Mouse (Mus musculus): ENCODE measurements around the gene E130114P18Rik.

The E130114P18Rik gene

DNA sequence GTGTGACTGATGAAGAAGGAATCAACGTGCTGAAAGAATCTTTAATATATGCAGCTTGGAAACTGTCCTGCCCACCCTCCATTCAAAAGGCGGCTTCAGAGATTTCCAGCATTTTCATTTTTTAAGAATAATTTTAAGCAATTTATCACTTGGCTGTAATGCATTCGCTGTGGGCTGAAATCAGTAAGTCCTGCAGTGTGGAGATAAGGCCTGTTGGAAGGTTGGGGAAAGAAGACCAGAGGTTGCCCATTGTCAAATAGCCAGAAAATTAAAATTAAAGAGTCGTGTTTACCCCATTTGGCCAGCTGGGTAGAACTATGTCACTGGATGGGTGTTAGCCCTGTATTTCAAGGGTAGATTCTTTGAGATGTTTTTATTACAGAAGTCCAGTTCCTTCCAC, 168.5 kb downstream of the E130114P18Rik start:
- no peak for DNase-seq (ENCODE audit: low read depth, low spot score)

DNA sequence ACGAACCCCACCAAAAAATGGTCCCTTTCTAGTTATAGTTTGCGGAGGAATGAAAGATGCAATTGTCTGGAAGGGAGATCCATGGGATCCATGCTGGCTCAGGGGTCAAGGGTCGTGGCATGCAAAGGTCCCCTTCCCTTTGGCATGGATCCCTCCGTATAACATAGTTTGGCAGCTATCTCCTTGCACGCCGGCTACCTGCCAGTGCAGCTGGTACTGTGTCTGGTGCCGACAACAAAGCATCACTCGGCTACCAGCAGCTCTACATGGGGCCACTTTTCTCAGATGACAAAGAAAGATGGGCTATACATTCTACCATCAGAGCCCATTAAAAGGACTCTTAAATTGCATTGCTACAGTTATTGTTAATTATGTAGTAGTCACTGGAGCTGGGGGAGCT, 169.2 kb downstream of the E130114P18Rik start:
- DNase-seq (ENCODE audit: low read depth, low spot score) = no peak

DNA sequence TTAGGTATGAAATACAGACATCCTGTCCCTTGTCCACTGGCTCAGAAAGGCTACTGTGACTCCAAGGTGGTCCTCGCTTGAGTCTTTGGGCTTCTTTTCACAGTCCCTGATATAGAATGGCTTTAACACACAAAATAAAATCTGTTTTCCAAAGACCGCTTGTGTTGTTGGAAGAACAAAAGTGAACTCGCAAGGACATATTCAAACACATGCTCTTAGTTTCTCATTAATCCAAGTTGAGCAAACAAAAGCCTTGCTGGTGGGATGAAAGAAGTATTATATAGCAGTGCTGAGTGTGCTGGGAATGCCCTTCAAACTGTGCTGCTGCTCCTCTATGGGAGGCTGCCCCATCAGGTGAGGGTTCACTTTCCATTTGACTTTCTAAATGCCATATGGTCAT, 169.7 kb downstream of the E130114P18Rik start:
- no peak for DNase-seq (ENCODE audit: low read depth, low spot score)

DNA sequence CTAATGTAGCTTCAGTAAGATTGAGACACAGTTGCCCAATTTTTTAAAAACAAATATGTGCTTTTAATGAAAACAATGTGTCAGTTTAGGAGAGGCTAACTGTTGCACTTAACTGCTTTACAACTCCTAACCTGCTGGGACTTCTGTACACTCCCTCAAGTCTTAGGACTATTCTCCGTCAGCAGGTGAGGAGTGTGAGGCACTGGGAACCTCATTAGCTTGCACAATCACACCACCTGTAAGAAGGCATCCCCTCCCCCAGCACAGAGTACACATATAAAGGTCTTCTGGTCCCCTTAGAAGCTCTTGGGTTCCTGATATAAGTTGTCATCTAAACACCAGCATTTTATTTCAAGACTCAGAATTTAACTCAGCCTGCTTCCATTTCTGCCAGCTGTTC, 170.7 kb downstream of the E130114P18Rik start:
- no peak for DNase-seq (ENCODE audit: low read depth, low spot score)

DNA sequence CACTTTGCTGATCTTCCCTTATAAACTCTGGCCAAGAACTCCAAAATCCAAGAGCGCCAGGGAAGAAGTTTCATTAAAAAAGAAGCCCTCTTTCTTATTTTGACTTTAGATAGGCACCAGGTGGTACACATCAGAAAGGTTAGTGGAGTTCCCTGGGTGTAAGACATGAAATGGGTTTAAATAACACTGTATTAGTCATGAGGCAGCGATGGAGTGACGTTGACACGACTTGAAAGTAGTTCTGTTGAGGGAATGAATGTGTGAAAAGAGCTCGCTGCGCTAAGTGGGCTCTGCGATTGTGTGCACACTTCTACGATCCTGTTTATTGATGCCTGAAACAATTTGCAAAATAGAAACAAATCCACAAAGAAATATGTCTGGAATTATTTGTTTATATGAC, 171.4 kb downstream of the E130114P18Rik start:
- DNase-seq (ENCODE audit: low read depth, low spot score) = no peak

DNA sequence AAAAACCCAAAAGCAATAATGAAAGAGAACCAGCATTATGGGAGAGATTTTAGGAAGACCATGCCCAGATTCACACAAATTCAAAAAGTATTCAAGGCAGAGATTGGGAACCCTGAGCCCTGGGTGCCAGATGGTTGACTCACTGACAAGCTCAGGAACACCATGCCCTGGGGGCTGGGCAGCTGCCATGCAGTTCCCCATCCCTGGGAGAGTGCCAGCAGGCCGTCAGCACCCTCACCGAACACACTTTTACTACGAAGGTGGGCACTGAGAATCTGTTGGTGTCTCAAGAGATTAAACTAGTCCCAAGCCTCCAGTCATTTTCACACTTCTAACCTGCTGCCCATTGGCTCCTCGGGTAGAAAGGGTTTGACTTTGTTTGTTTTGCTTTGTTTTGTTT, 175.3 kb downstream of the E130114P18Rik start:
- no peak for DNase-seq (ENCODE audit: low read depth, low spot score)

DNA sequence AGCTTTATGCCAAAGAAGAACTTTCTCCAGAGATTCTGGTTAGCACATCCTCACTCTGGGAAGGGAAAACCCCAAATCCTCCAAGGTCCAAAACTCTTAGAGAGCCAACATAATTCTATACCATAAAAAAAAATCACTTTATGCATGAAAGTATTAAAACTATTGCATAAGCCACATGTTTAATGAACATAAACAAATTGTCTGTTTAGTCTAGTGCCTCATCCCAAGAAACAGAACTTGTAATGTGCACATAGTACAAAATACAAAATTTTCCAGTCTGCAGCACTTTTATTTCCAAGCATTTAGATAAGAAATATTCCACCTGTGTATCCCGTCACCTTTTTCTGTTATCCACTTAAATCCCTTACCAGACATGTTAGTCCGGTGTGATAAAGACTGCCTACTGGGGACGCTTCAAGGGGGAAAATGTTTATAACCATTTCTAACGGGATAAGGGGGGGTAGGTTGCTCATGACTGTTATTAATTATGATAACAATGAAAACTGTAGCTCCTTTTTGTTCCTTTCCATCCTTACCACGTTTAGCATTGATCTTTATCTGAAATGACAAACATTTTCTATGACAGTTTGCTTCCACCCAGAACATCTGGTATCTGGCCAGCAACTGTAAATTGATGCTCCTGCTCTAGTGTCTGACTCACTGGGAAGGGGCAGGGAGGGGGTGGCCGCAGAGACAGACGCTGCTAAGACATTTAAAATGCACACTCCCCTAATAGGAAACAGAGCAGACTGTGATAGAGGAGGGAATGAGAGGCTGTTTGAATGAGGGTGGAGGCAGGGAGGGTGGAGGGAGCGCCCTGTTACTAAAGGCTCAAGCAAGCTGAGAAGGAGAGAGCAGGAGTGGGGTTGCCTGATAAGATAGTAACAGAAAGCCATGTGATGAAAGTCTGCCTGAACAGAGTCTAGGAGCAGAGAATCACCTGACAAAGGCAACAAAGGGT, 176.7 kb downstream of the E130114P18Rik start:
- DNase-seq (ENCODE audit: low read depth, low spot score) = no peak

DNA sequence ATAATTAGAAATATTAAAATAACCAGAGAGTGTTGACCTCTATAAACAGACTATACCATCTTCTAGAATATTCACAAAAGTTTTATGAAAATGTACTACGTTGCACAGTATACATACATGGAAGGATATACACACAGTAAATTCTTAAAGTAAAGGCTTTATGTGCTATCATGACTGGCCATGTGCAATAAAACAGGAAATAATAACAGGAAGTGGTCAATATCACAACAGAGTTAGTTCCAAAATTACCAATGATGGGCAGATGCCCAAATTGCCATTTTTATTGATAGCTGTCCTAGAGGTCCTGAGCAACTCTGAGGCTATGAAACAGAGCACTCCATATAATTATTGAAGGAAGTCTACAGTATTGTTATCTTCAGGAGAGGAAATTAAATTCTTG, 180.4 kb downstream of the E130114P18Rik start:
- no peak for DNase-seq (ENCODE audit: low read depth, low spot score)

DNA sequence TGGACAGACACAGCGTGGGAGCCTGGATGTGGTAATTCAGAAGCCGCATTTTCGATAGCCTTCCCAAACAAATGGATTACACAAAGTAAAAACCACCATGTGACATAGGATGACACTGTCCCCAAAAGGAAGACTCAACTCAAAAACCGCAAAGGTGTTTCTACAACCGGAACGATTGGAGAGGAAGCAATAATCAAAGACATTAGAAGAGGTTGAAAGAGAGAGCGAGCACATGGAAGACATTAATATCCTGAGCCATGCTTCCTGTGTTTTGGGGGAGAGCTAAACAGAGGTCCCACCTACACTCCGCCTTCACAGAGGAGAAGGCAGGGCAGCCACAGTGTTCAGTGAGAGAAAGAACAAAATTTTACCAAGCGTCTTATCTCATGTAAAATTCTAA, 181.5 kb downstream of the E130114P18Rik start:
- no peak for DNase-seq (ENCODE audit: low read depth, low spot score)

DNA sequence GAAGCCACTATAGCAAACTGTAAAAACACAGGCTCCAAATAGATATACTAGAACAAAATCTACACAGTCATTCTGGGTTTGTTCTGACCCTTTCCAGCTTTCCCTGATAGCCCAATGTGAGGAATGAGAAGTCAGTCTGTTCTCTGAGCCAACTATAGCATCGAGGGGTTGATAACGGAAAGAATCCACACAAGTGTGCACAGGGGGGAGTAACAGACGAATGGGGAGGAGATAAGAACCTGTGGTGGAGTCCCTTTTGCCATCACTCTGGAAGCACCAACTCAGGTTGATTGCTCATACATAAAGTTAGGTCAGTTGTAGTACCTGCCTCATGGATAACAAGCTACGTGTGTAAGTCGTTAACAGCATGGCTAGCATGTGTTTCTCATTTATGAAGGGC, 184.0 kb downstream of the E130114P18Rik start:
- DNase-seq (ENCODE audit: low read depth, low spot score) = no peak

DNA sequence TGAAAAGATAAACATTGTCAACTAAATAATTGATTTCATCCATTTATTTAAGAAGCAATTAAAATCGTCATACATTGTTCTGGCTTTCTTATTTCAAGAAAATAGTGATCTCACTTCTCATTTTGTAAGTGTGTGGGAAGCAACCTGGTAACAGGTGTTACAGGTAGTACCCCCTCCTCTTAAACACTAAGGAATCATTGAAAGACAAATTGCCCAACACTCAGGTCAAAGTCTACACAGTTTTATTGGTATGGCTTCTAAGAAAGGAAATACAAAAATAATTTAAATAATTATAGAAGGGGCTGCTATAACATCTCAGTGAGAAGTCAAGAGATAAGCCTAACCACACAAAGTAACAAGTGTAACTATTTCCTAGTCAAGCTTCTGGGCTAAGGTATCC, 188.1 kb downstream of the E130114P18Rik start:
- DNase-seq (ENCODE audit: low read depth, low spot score) = no peak

DNA sequence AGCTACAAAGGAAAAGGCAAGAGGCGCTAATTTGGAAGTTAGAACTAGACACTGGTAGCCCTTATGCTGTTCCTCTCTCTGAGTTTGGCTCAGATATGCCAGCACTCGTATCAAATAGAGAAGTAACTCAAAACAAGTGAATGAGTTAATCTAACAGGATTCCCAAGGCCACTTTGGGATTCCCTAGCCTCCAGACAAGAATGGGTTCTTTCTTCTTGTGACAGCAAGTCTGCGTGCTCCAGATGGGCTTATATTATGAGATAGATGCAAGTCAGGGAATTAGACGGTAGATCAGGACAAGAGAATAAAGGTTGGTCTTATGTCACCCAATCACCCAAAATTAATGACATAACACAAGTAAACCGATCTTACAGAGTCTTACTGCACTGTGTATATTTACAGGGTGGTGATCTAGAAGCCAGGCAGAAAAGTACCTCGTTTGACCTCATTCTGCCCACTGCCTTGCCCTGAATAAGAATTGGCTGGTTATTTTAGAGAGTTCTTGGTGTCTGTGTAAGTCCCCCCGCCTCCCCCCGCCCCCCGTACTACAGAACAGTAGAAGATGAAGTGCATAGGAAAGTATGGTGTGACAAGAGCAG, 190.4 kb downstream of the E130114P18Rik start:
- no peak for DNase-seq (ENCODE audit: low read depth, low spot score)

DNA sequence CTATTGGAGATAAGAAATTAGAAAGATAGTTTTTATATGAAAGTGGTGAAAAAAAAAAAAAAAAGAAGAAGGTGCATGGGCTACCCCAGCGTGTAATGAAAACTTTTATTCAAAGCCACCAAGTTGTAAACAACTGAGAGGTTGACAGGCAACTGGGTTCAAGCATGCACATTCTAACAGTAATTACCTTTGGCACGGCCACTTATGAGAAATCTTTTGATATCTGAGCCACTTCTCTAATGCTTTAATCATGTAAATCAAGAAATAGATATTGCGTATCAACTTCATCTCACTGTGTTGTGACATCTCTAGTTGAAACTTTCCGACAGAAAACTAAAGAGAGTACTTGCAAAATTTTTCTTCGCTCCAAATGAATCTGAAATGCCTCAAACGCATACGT, 192.7 kb downstream of the E130114P18Rik start:
- no peak for DNase-seq (ENCODE audit: low read depth, low spot score)

DNA sequence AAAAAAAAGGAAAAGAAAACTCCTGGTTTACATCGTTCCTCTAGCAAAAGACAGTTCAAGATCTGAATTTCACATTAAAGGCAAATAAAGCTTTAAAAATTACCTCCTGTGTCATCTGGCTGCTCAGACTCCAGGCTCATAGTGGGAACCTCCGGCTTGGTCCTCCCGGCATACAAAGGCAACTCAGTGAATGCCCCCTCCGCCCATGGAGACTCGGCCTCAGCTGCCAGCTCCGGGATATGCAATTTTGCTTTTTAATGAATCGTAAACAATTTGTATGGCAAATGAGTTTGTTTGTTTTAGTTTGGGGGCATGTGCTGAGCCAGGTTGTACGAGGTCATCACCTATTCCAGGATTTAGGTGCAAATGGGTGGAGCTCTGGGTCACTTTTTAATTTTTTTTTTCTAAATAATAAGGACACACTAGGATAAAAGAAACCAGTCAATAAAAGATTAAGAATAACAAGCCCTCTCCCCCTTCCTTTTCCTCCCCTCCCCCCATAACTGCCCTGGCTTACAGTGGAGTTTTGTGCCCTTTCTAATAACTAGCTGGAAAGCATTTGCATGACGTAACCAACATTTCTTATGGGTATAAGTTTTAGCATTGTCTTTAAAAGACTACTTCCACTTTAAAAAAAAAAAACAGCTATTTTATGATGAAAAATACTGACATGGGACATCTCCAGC, 193.3 kb downstream of the E130114P18Rik start:
- no peak for DNase-seq (ENCODE audit: low read depth, low spot score)

DNA sequence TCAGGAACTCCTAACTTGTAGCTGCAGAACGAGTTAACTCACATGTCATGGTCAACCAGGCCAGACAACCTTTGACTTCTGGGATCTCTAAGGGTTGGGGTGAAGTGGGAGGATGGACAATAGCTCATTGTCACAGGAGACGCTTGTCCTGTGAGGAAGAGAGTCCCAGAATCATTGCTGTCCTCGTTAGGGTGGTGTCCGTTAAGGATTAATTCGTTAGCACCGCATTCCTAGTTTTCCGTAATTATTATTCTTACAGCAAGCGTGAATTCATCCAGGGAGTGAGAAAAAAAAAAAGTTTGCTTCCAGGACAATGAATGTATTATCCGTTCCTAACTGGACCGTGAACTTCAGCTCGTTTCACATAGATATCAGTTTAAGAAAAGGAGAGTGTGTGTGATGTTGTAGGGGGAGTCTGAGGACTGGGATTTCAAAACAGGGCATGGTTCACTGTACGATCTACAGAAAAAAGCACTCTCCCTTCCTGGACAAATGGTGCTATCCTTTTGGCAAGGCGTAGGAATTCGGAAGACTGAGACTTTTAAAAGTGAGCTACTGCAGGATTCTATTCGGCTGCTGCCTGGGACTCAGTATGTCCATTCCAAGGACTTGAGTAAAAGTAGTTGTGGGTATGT, 195.0 kb downstream of the E130114P18Rik start:
- DNase-seq (ENCODE audit: low read depth, low spot score) = no peak

DNA sequence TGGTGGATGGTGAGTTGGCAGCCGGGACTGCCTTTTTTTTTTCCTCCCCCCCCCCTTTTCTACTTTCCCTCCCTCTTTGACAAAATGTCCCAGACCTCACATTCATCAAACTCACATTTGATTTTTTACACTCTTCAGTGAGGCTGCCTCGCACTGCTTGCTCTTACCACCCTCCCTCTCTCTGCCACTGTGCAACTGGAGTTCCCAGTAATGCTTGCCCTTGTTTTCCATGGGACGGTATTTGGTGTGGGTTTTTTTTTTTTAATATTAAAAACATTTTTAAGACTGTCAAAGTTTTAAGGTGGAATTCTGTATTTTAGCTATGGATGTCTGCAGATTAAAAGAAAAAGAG, 195.8 kb downstream of the E130114P18Rik start:
- DNase-seq (ENCODE audit: low read depth, low spot score) = no peak

DNA sequence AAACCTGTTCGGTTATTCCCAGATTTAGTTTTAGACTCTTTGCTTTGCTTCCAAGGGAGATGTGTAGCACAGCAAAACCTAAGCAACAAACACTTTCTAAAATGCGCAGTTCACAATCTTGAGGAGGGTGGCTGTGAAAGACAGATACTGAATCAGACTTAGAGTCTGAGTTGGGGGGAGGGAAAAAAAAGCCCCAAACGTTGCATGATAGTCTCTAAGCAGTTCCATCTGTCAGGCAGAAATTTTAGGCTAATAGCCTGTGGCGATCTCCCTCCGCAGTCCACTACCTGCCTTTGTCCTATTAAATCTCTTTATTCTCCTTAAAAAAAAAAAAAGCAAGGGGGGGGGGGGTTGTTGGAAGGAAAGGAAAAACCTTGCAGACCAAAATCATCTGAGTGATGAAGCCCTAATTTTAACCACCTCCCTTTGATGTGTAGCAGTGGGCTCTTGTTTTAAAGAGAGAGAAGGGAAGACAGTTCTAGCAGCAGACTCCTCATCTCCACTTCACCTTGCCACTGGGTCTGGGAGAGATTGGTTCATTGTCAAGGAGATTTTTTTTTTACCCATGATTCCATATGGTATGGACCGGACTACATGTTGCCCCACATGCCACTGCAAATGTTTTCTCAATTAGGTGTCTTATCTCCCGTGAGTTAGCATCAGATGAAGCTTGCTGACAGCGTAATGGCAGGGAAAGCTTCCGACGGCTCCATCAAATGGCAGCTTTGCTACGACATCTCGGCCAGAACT, 196.4 kb downstream of the E130114P18Rik start:
- DNase-seq (ENCODE audit: low read depth, low spot score) = no peak

DNA sequence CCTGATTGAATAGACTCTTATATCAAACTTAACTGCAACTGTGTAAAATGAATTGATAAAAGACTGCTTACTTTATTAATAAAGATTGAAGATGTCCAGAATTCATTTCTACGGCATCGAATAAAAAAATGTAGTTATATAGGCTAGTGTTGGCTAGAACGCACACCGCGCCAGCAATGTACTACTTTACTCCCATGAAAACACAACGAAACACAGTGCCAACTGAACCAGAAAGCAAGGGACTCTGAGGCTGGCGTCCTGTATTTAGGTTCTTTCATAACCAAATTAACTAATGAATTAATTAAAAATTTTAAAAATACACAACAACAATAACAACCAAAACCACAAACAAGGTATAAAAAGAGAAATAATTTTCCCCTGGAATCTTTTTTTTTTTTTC, 197.0 kb downstream of the E130114P18Rik start:
- no peak for DNase-seq (ENCODE audit: low read depth, low spot score)

DNA sequence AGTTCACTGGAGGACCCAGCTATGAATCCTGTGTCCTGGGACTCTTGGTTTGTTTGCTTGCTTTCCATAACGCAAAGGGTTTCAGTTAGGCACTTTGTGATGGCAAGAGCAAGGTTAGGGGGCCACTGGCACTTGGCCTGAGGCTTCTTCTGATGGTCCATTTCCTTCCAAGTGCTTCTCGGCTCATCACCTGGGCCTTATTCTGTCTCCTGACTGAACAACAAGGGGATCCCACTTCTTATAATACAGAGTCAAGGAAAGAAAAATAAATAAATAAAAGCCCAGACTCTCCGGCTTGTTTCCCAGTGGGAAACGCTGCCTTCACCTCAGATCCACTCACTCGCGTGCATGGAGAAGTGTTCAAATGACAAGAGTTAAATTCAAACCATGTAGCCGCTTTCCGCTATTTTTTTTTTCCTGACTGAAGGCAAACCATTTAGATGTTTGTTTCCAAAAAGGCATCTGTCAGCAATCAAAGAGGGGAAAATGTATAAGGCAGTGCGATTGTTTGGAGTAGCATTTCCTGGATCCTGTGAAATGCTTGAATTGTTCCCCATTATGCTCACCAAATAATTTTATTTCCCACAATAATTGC, 199.2 kb downstream of the E130114P18Rik start:
- DNase-seq (ENCODE audit: low read depth, low spot score) = no peak

DNA sequence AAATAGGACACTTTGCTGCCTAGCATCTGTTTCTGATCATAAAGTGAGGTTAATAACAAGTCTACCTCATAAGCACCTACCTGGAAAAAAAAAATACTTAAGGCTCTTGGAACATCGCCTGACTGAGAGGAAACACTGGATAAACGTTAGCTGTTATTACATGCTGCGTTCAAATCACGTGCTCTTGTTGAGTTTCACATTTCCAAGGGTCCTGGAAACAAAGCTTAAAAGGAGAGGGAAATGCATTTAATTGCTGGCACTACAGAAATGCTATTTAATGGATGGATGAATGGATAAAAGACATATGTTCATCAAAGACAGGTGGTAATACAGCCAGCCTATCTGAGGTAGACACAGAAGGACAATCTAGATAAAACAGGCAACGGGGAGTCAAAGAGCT, 200.4 kb downstream of the E130114P18Rik start:
- DNase-seq (ENCODE audit: low read depth, low spot score) = no peak

DNA sequence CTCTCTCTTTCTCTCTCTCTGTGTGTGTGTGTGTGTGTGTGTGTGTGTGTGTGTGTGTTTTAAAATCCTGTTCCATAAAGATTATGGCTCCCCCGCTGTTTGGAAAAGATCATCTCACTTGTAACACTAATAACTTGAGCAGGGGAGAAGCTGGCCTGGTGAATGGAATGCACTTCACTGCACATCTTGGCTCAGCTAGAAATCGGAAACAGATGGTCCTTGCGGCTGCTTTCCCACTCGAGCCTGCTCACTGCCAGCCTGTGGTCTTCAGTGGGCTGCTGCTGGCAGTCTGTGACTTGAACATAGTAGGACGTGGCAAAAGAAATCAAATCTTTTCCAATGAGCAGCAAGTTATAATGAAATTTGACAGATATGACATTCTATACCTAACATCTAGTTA, 202.4 kb downstream of the E130114P18Rik start:
- no peak for DNase-seq (ENCODE audit: low read depth, low spot score)
